Mouse (Mus musculus) forebrain, embryonic 11.5 days (tissue): ENCODE data around the gene Meis1. TPM values are rescaled to one million over a fixed set of nuclear protein-coding genes. Genes with fewer than 3 reads are reported as not detected.
A peak's percentile ranks its signal among the peaks of the same experiment; 100 is the strongest.

Source experiments
- ATAC-seq: fragments of 200-750 bp; cut with Nextera tagmentation; replicated peaks from 2 replicates; pipeline ENCODE4 v1.8.0; 2017; ENCODE audit warnings: moderate TSS enrichment; ENCODE audit not compliant: low FRiP score
- DNase-seq: peaks from one replicate; pipeline ENCODE4 v3.0.0-alpha.2; 2017; ENCODE audit warnings: low spot score
- H3K27ac ChIP-seq: fragments of 300-500 bp; sonication (generic); 2 replicates; pipeline ENCODE4 v1.5.1; 2014; ENCODE audit warnings: low read depth, low read length
- H3K27me3 ChIP-seq: fragments of 300-500 bp; sonication (generic); 2 replicates; pipeline ENCODE4 v1.6.1; 2014; ENCODE audit warnings: mild to moderate bottlenecking, low read length, mixed read lengths; ENCODE audit not compliant: control insufficient read depth, insufficient read depth
- H3K36me3 ChIP-seq: fragments of 300-500 bp; sonication (generic); 2 replicates; pipeline ENCODE4 v1.6.1; 2014; ENCODE audit warnings: mild to moderate bottlenecking, low read length, moderate library complexity, mixed read lengths; ENCODE audit not compliant: control insufficient read depth, insufficient read depth
- H3K4me1 ChIP-seq: fragments of 300-500 bp; sonication (generic); replicated peaks from 2 replicates; pipeline ENCODE4 v1.6.1; 2014; ENCODE audit warnings: low read length, mixed read lengths; ENCODE audit not compliant: control insufficient read depth, insufficient read depth
- H3K4me2 ChIP-seq: fragments of 300-500 bp; sonication (generic); 2 replicates; pipeline ENCODE4 v1.6.1; 2014; ENCODE audit warnings: low read depth, mild to moderate bottlenecking, low read length, moderate library complexity, mixed read lengths; ENCODE audit not compliant: severe bottlenecking
- H3K4me3 ChIP-seq: fragments of 300-500 bp; sonication (generic); 2 replicates; pipeline ENCODE4 v1.5.1; 2014; ENCODE audit warnings: low read depth, low read length
- H3K9ac ChIP-seq: fragments of 300-500 bp; sonication (generic); 2 replicates; pipeline ENCODE4 v1.6.1; 2014; ENCODE audit warnings: low read length
- H3K9me3 ChIP-seq: fragments of 300-500 bp; sonication (generic); 2 replicates; pipeline ENCODE4 v1.6.1; 2016; ENCODE audit warnings: low read length, mixed read lengths; ENCODE audit not compliant: control insufficient read depth
- WGBS: fragments of 180-500 bp; shearing (Covaris S2); extraction: QIAGEN DNeasy Blood & Tissue Kit; methylation state at CpG from one replicate; pipeline ENCODE4 v1.1.7; 2014; 5-methylcytosine and 5-hydroxymethylcytosine counted together
- polyA plus RNA-seq: library from polyadenylated mRNA; unstranded; fragments of >200 nt; fragmentation: Nextera tagmentation; extraction: Ambion mirVana; gene quantifications from 2 replicates; pipeline ENCODE4 v1.2.1, GENCODE M21; 2014

Gene Meis1
- polyA plus RNA-seq, 1 experiment from 2014 or later = 29.9 TPM

- Histone ChIP-seq H3K27ac (peak overlapping the region; percentile 89), H3K4me1 (peaks cover 29% of the 10 kb centered on the region), H3K27me3 (peaks cover 27% of the 10 kb centered on the region), H3K4me2 (peak overlapping the region; percentile 57), H3K36me3 (no peaks in the 10 kb centered on the region), H3K9ac (peak overlapping the region; percentile 49), H3K4me3 (peak overlapping the region; percentile 32), H3K9me3 (no peaks in the 10 kb centered on the region)
- ATAC-seq (peak; percentile 60), DNase-seq (peak; percentile 85)
- under 1% methylated on average over 18 of the region's 18 CpGs for WGBS
Measured at GRCm38 (mm10) chr11:18878016-18878415, 140.8 kb downstream of the Meis1 start.

- peaks cover 27% of the 10 kb centered on the region for H3K27me3 ChIP-seq
Measured at GRCm38 (mm10) chr11:18877626-18878011, 141.2 kb downstream of the Meis1 start.

GRCm38 (mm10) chr11:18876886-18877625 lies 141.7 kb downstream of the Meis1 start:
- peak overlapping the region; percentile 32 for H3K4me3 ChIP-seq
- peak overlapping the region; percentile 40; the same call in 1 of the 2 replicates for H3K9ac ChIP-seq
- under 1% methylated on average over 39 of the region's 40 CpGs for WGBS
- no peak overlapping the region for H3K27ac ChIP-seq
- peak; percentile 79 for DNase-seq
- no peaks in the 10 kb centered on the region for H3K9me3 ChIP-seq
- H3K4me1 ChIP-seq = peaks cover 22% of the 10 kb centered on the region; the same call in 1 of the 2 replicates
- peak overlapping the region; percentile 57 for H3K4me2 ChIP-seq
- peaks cover 27% of the 10 kb centered on the region for H3K27me3 ChIP-seq
- ATAC-seq = peak; percentile 20
- H3K36me3 ChIP-seq = no peaks in the 10 kb centered on the region

More at GRCm38 (mm10) chr11:18877626-18878011, 141.2 kb downstream of the Meis1 start:
- H3K4me1 ChIP-seq = peaks cover 26% of the 10 kb centered on the region; the same call in 1 of the 2 replicates
- H3K36me3 ChIP-seq = no peaks in the 10 kb centered on the region
- H3K9ac ChIP-seq = peak overlapping the region; percentile 49
- H3K27ac ChIP-seq = peak overlapping the region; percentile 89
- peak overlapping the region; percentile 32 for H3K4me3 ChIP-seq
- under 1% methylated on average over 25 of the region's 27 CpGs for whole genome bisulfite sequencing
- H3K4me2 ChIP-seq = peak overlapping the region; percentile 57
- H3K9me3 ChIP-seq = no peaks in the 10 kb centered on the region
- ATAC-seq = peak; percentile 83
- peak; percentile 91 for DNase-seq

- no peak for DNase-seq
- Histone ChIP-seq H3K27ac (no peak overlapping the region), H3K4me3 (peak overlapping the region; percentile 32), H3K9me3 (no peaks in the 10 kb centered on the region), H3K4me1 (peaks cover 22% of the 10 kb centered on the region; the same call in 1 of the 2 replicates), H3K9ac (peak overlapping the region; percentile 40; the same call in 1 of the 2 replicates), H3K36me3 (no peaks in the 10 kb centered on the region), H3K4me2 (peak overlapping the region; percentile 57), H3K27me3 (peaks cover 33% of the 10 kb centered on the region)
- no peak for ATAC-seq
- WGBS = 2% methylated on average over 27 of the region's 27 CpGs
Measured at GRCm38 (mm10) chr11:18875911-18876885, 142.6 kb downstream of the Meis1 start.

- under 1% methylated on average over 27 of the region's 27 CpGs for WGBS
- no peaks in the 10 kb centered on the region for H3K9me3 ChIP-seq
Measured at GRCm38 (mm10) chr11:18875001-18875902, 143.5 kb downstream of the Meis1 start.

GRCm38 (mm10) chr11:18874278-18875000 lies 144.3 kb downstream of the Meis1 start:
- Histone ChIP-seq H3K4me3 (no peak overlapping the region), H3K4me2 (peak overlapping the region; percentile 24; the same call in 1 of the 2 replicates), H3K27ac (no peak overlapping the region), H3K9ac (no peak overlapping the region), H3K4me1 (peaks cover 18% of the 10 kb centered on the region; the same call in 1 of the 2 replicates), H3K27me3 (peaks cover 43% of the 10 kb centered on the region), H3K9me3 (no peaks in the 10 kb centered on the region), H3K36me3 (no peaks in the 10 kb centered on the region)
- ATAC-seq (no peak), DNase-seq (no peak)
- under 1% methylated on average over 18 of the region's 18 CpGs for WGBS

More at GRCm38 (mm10) chr11:18875001-18875902, 143.5 kb downstream of the Meis1 start:
- Histone ChIP-seq H3K27ac (no peak overlapping the region), H3K27me3 (peaks cover 37% of the 10 kb centered on the region), H3K9ac (no peak overlapping the region; the same call in 1 of the 2 replicates), H3K36me3 (no peaks in the 10 kb centered on the region), H3K4me2 (peak overlapping the region; percentile 24; the same call in 1 of the 2 replicates), H3K4me3 (no peak overlapping the region), H3K4me1 (peaks cover 18% of the 10 kb centered on the region; the same call in 1 of the 2 replicates)
- ATAC-seq = no peak
- peak; percentile 56 for DNase-seq

GRCm38 (mm10) chr11:18873451-18874277 lies 145.1 kb downstream of the Meis1 start:
- Histone ChIP-seq H3K27ac (no peak overlapping the region), H3K36me3 (no peaks in the 10 kb centered on the region), H3K9ac (no peak overlapping the region), H3K4me3 (no peak overlapping the region), H3K9me3 (no peaks in the 10 kb centered on the region), H3K27me3 (peaks cover 46% of the 10 kb centered on the region), H3K4me2 (no peak overlapping the region), H3K4me1 (peaks cover 18% of the 10 kb centered on the region; the same call in 1 of the 2 replicates)
- DNase-seq = no peak
- under 1% methylated on average over 9 of the region's 9 CpGs for WGBS
- no peak for ATAC-seq
